Mouse (Mus musculus): ENCODE data around the gene Gm9964. TPM values are rescaled to one million over a fixed set of nuclear protein-coding genes. Genes with fewer than 3 reads are reported as not detected.
A peak's percentile ranks its signal among the peaks of the same experiment; 100 is the strongest.
"Not testable (repeated sequence)": the region's sequence is repeated elsewhere in the genome, so short reads cannot be mapped to it uniquely, and the experiment has no call there.

The Gm9964 gene
- polyA plus RNA-seq, 1 experiment from 2014 or later, result not detected

DNA sequence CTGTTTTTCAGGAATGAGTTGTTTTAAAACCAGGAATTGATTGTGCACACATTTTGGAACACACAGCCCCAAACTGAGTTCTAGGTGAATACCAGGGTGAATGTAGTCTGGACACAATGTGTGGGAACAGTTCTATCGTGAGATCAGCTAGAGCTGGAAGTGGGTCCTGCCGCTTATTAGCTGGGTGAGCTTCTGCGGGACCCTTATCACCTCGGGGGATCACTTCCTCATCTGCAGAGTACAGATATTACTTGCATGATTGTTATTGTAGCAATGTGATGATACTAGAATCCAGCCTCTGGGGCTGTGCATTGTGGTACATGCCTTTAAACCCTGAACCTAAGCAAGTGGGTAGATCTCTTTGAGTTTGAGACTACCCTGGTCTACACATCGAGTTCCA is 13.8 kb upstream of the Gm9964 start:
- no peaks in the 10 kb centered on the region for H3K79me2 ChIP-seq (ENCODE audit: inconsistent target)
- H3K27ac ChIP-seq, result no peak overlapping the region
- H3K36me3 ChIP-seq (ENCODE audit: inconsistent target), result no peaks in the 10 kb centered on the region
- H3K4me3 ChIP-seq (ENCODE audit: inconsistent target), result no peak overlapping the region
- WGBS (ENCODE audit: missing documents), result 38% methylated on average over 4 of the region's 5 CpGs

DNA sequence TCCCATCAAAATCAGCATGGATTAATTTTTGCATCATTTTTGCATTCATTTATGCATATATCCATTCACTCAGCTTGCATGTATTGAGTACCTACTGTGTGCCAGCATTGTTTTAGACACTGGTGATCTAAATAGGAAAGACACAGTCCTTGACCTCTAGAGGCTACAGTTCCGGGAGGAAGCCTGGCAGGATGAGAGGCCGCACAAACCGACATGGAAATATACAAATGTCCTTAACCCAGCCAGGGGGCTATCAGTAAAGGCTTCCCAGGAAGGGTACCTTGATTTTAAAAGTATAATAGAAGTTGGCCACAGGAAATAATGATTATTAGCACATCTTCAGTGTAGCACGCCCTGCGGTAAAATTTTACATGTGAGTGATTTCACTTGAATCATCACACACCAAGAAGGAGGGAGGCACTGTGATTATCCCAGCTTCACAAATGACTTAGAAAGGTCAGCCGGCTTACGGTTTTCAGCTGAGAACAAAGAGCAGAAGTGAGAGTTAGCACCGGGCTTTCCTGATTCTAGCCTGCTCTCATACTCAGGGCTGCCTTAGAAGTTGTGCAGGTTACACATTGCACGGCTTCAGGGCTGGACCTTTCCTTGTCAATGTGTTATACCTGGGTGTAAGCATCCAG is 11.0 kb upstream of the Gm9964 start:
- Histone ChIP-seq H3K79me2 (ENCODE audit: inconsistent target) (no peaks in the 10 kb centered on the region), H3K36me3 (ENCODE audit: inconsistent target) (no peaks in the 10 kb centered on the region), H3K27ac (peak overlapping the region; percentile 96), H3K4me3 (ENCODE audit: inconsistent target) (no peak overlapping the region)
- 60% methylated on average over 9 of the region's 9 CpGs for WGBS (ENCODE audit: missing documents)

DNA sequence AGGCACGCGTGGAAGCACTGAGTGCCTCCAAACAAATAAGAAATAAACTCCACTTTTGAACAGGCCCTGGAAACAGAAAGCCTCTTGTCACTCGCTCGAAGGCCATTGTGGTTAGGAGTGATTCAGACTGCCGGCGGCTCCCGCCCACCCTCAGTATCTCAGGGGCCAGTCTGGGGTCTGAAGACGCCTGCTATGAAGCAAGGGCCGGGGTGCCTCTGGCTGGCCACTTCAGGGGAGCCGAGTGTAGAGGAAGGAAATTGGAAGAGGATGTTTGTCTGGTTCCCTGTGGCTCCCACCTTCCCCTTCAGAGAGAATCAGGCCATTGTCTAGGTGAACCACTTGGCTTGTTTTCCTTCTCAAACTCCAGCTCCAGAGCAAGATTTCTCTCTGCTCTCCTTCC is 10.3 kb upstream of the Gm9964 start:
- H3K36me3 ChIP-seq (ENCODE audit: inconsistent target), result no peaks in the 10 kb centered on the region
- no peak overlapping the region for H3K4me3 ChIP-seq (ENCODE audit: inconsistent target)
- H3K79me2 ChIP-seq (ENCODE audit: inconsistent target), result no peaks in the 10 kb centered on the region
- WGBS (ENCODE audit: missing documents), result 3% methylated on average over 10 of the region's 10 CpGs
- peak overlapping the region; percentile 96 for H3K27ac ChIP-seq

DNA sequence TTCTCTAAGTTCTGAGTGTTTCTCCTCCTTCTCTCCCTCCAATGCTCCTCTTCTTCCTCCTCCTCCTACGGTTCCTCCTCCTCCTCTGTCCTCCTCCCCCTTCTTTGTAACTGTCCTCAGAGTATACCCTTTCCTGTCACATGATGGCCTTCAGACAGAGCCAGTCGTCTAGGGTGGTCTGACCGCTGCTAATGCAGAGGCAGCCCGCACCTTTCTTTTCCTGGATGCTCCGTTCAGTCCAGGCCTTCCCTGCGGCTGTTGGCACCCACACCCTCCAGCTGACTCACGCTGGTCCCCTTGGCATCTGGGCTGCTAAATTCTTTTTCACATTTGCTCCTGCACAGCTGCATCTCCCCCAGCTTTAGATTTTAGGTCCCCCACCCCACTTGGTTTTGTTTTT is 9.8 kb upstream of the Gm9964 start:
- H3K27ac ChIP-seq, result peak overlapping the region; percentile 96
- H3K36me3 ChIP-seq (ENCODE audit: inconsistent target), result no peaks in the 10 kb centered on the region
- H3K4me3 ChIP-seq (ENCODE audit: inconsistent target), result no peak overlapping the region
- H3K79me2 ChIP-seq (ENCODE audit: inconsistent target), result no peaks in the 10 kb centered on the region
- 9% methylated on average over 7 of the region's 7 CpGs for WGBS (ENCODE audit: missing documents)

DNA sequence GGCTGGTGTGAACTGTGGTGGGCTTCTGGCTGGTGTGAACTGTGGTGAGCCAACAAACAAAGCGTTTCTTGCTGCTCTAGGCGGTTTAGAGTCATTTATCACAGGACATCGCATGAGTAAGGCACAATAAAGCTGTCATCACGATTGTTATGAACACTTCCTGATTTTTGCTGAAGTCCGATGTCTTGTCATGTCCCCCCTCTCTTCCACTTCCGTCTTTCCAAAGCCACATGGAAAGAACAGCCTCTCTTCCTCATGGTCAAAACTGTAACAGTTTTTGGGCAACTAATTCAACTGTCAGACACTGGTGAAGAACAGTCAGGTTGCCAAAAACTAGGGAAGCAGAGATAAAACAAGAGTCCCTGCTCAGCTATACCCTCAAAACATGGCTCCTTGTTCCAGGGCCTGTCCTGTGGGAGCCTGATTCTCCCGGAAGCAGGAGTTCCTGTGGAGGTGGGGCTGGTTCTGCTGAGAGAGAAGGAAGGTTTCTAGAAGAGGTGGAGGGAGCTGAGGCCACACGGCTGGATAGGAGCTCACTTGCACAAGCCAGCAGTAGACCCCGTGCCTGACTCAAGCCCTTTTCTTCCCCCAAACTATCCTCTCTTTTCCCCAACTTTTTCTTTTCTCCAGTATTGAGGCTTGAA is 9.1 kb upstream of the Gm9964 start:
- no peak overlapping the region for H3K4me3 ChIP-seq (ENCODE audit: inconsistent target)
- peak overlapping the region; percentile 96 for H3K27ac ChIP-seq
- WGBS (ENCODE audit: missing documents), result 2% methylated on average over 9 of the region's 9 CpGs

DNA sequence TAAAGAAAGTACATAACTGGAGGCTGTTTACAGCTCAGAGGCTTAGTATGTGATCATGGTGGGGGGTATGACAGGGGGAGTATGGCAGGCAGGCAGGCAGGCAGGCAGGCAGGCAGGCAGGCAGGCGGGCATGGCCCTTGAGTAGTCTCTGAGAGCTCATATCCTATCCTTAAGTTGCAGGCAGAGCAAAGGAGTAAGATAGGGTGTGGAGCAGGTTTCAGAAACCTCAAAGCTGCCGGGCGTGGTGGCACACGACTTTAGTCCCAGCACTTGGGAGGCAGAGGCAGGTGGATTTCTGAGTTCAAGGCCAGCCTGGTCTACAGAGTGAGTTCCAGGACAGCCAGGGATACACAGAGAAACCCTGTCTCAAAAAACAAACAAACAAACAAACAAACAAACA is 7.5 kb upstream of the Gm9964 start:
- H3K79me2 ChIP-seq (ENCODE audit: inconsistent target); H3K36me3 ChIP-seq (ENCODE audit: inconsistent target); H3K4me3 ChIP-seq (ENCODE audit: inconsistent target): not testable (repeated sequence)
- 95% methylated on average over 4 of the region's 4 CpGs for WGBS (ENCODE audit: missing documents)
- peak overlapping the region; percentile 96; the same call in 1 of the 2 replicates for H3K27ac ChIP-seq

More for the DNA sequence above, 9.1 kb upstream of the Gm9964 start:
- H3K36me3 ChIP-seq (ENCODE audit: inconsistent target), result no peaks in the 10 kb centered on the region
- no peaks in the 10 kb centered on the region for H3K79me2 ChIP-seq (ENCODE audit: inconsistent target)

DNA sequence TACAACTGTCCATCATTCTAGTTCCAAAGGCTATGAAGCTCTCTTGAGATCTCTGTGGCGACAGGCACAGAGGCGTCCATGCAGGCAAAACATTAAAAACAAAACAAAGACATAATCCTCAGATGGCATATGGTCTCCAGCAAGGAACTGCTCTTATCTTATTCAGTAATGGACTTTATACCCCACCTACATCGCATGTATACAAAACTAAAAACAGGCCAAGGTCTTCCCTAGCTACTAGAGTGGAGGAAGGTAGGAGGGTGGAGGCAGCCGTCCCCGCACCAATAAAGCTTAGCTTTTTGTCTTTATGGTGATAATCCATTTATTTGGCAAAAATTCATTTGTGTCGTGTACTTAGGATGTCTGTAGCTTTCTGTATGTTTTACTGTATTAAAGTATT is 6.4 kb upstream of the Gm9964 start:
- H3K4me3 ChIP-seq (ENCODE audit: inconsistent target), result no peak overlapping the region
- H3K79me2 ChIP-seq (ENCODE audit: inconsistent target), result no peaks in the 10 kb centered on the region
- H3K36me3 ChIP-seq (ENCODE audit: inconsistent target), result no peaks in the 10 kb centered on the region
- WGBS (ENCODE audit: missing documents), result 97% methylated on average over 6 of the region's 6 CpGs
- H3K27ac ChIP-seq, result no peak overlapping the region

DNA sequence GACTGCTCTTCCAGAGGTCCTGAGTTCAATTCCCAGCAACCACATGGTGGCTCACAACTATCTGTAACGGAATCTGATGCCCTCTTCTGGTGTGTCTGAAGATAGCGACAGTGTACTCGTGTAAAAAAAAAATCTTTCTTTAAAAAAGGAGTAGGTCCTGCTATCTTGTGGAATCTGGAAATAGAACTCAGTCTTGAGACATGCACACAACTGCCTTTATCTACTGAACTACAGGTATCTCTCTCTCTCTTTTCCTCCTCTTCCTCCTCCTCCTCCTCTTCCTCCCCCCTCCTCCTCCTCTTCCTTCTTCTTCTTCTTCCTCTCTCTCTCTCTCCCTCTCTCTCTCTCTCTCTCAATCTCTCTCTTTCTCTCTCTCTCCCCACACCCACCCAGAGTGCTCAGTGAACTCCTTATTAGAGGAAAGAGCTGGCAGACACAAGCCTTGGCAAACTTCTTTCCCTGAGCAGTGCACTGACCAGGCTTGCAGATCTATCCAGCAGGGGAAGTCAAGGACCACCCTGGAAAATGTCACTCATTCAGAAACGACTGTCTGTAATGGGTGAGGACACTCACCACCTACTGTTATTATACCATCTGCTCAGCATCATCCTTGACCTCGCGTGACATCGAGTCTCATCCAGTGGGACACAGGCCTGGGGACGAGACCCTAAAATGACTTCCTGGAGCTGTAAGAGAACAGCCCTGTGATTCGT is 3.2 kb upstream of the Gm9964 start:
- 79% methylated on average over 8 of the region's 9 CpGs for WGBS (ENCODE audit: missing documents)
- no peaks in the 10 kb centered on the region for H3K36me3 ChIP-seq (ENCODE audit: inconsistent target)
- H3K4me3 ChIP-seq (ENCODE audit: inconsistent target), result no peak overlapping the region
- no peaks in the 10 kb centered on the region for H3K79me2 ChIP-seq (ENCODE audit: inconsistent target)
- H3K27ac ChIP-seq, result no peak overlapping the region

DNA sequence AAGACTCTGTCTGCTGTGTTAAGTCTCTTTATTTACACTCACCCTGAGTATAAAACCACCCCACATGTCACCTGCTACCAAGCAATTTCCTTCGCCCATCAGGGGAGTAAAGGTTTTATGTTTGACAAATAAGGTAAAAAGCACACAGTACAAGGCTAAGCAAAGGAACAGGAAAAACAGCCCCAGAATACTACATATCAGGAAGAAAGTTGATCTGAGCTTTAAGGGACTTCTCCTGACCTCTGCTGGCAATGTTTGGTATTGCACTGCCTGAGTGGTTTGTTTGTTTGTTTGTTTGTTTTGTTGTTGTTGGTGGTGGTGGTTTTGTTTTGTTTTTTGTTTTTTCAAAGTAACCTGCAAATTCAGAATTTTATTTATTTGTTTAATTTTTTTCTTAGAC is 539 bp downstream of the Gm9964 start:
- 0% methylated on average over 1 of the region's 1 CpGs for WGBS (ENCODE audit: missing documents)
- Histone ChIP-seq H3K4me3 (ENCODE audit: inconsistent target) (no peak overlapping the region), H3K27ac (no peak overlapping the region), H3K79me2 (ENCODE audit: inconsistent target) (no peaks in the 10 kb centered on the region), H3K36me3 (ENCODE audit: inconsistent target) (no peaks in the 10 kb centered on the region)

DNA sequence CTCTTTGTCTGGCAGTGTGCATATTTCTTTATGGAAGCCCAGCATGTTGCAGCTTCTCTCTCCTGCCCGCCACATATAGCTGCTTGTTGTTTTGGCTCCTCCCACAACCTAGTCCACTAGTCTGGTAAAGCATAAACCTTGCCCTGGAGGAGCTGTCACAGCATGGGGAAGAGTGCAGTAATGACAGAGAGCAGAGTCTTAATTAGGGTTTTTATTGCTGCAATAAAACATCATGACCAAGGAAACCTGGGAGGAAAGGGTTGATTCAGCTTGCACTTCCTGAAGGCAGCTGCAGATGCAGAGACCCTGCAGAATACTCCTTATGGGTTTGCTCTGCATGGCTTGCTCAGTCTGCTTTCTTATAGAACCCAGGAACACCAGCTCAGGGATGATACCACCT is 2.7 kb downstream of the Gm9964 start:
- Histone ChIP-seq H3K4me3 (ENCODE audit: inconsistent target) (no peak overlapping the region), H3K79me2 (ENCODE audit: inconsistent target) (no peaks in the 10 kb centered on the region), H3K27ac (peak overlapping the region; percentile 22; the same call in 1 of the 2 replicates), H3K36me3 (ENCODE audit: inconsistent target) (no peaks in the 10 kb centered on the region)
- 67% methylated on average over 1 of the region's 1 CpGs for WGBS (ENCODE audit: missing documents)

DNA sequence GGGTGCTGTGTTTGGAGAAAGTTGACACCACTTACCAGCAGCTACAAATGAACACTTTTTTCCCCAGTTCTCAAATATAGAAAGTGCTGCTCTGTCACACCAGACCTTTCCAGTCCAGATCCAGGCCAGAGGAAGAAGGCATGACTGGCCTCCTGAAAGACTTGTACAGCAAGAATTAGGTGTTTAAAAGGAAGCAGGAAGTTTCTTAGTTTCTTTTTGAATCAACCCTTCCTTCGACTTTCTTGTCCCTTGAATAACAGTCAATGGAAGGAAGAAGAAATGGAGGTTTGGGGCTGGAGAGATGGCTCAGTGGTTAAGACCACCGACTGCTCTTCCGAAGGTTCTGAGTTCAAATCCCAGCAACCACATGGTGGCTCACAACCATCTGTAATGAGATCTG is 3.7 kb downstream of the Gm9964 start:
- Histone ChIP-seq H3K79me2 (ENCODE audit: inconsistent target) (no peaks in the 10 kb centered on the region; the same call in 1 of the 2 replicates), H3K4me3 (ENCODE audit: inconsistent target) (no peak overlapping the region), H3K27ac (peak overlapping the region; percentile 51), H3K36me3 (ENCODE audit: inconsistent target) (no peaks in the 10 kb centered on the region)
- WGBS (ENCODE audit: missing documents), result no CpG with 5 or more reads among the region's 3 CpGs

DNA sequence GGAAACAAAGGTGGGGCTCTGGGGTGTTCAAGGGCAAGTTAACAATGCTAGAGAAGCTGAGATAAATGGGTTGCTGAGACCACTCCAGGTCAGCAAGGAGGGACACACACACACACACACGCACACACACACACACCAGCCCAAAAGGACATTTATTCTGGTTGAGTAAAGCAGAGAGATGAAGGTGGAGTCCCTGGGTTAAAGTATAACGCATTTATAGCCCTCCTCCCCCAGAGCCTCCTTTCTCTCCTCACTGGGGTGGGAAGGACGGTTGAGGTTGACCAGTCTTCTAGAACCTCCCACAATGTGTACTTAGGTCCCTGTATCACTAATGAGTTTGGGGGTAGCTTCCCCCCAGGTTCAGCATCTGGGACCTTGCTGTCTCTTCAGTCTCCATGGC is 4.6 kb downstream of the Gm9964 start:
- no peaks in the 10 kb centered on the region; the same call in 1 of the 2 replicates for H3K79me2 ChIP-seq (ENCODE audit: inconsistent target)
- no peaks in the 10 kb centered on the region for H3K36me3 ChIP-seq (ENCODE audit: inconsistent target)
- WGBS (ENCODE audit: missing documents), result 94% methylated on average over 3 of the region's 3 CpGs
- H3K4me3 ChIP-seq (ENCODE audit: inconsistent target), result no peak overlapping the region
- H3K27ac ChIP-seq, result peak overlapping the region; percentile 51; the same call in 1 of the 2 replicates

DNA sequence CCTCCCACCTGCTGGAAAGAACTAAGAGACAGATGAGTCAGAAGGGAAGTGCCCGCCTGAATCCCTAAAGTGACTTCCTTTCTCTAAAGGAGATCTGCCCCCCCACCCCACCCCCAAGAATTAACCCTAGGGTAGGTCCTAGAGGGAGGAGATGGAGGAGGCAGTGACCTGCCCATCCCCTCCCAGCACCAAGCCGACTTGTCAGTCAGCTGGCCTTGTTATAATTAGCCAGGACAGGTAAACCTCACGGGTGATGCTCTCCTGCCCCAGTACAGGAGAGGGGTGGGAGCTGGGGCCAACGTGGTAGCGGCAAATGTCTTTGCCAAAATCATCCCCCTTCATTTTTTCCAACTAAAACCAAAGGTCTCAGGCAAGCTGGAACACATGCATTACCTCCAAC is 5.1 kb downstream of the Gm9964 start:
- H3K4me3 ChIP-seq (ENCODE audit: inconsistent target), result no peak overlapping the region
- WGBS (ENCODE audit: missing documents), result 57% methylated on average over 5 of the region's 5 CpGs
- no peaks in the 10 kb centered on the region; the same call in 1 of the 2 replicates for H3K79me2 ChIP-seq (ENCODE audit: inconsistent target)
- H3K27ac ChIP-seq, result peak overlapping the region; percentile 63
- H3K36me3 ChIP-seq (ENCODE audit: inconsistent target), result no peaks in the 10 kb centered on the region

DNA sequence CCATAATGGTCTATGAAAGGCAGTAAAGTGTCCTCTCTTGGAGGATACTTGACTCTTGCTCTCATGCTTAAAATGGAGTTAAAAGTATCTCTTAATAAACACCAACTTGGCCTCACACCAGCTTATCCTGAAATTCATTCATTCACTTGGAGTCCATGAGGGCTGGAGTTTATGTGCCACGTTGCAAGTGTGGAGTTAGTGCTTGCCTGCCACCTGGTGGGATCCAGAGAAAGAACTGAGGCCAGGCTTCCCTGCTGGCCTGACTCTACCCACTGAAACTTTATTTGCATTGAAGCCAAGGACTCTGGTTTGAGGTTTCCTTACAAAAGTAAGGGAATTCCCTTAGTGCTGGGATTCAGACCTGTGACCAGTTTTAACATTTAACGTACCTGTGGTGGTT is 6.2 kb downstream of the Gm9964 start:
- Histone ChIP-seq H3K79me2 (ENCODE audit: inconsistent target) (no peaks in the 10 kb centered on the region; the same call in 1 of the 2 replicates), H3K36me3 (ENCODE audit: inconsistent target) (no peaks in the 10 kb centered on the region), H3K4me3 (ENCODE audit: inconsistent target) (no peak overlapping the region), H3K27ac (peak overlapping the region; percentile 63)
- WGBS (ENCODE audit: missing documents), result 55% methylated on average over 2 of the region's 2 CpGs
